Mouse (Mus musculus): Measurements from ENCODE around the gene Magi1. TPM values are rescaled to one million over a fixed set of nuclear protein-coding genes. Genes with fewer than 3 reads are reported as not detected.

The Magi1 gene
- total and polyA plus RNA-seq, 3 experiments: not detected

GRCm38 (mm10) chr6:94273941-94274340 lies 9.8 kb downstream of the Magi1 start:
- Histone ChIP-seq H3K36me3 (ENCODE audit: control insufficient read depth in 1 of 2, insufficient read depth in 2 of 2, low read length in 2 of 2) (no peaks in the 10 kb centered on the region), H3K4me3 (ENCODE audit: control insufficient read depth in 1 of 2, insufficient read depth in 1 of 2, low read depth in 2 of 2, low read length in 2 of 2) (no peak overlapping the region), H3K9me3 (replicated peaks; ENCODE audit: insufficient read depth, low read length) (no peaks in the 10 kb centered on the region), H3K79me2 (ENCODE audit: control insufficient read depth, insufficient read depth, low read length, poor library complexity) (no peaks in the 10 kb centered on the region), H3K4me1 (ENCODE audit: control insufficient read depth in 1 of 2, insufficient read depth in 2 of 2, low read length in 2 of 2) (no peaks in the 10 kb centered on the region), H3K27me3 (ENCODE audit: control insufficient read depth in 1 of 2, insufficient read depth in 2 of 2, low read length in 2 of 2) (no peaks in the 10 kb centered on the region), H3K27ac (ENCODE audit: control insufficient read depth, low read depth, low read length) (no peak overlapping the region), H3K9ac (ENCODE audit: control insufficient read depth, low read depth, low read length, poor library complexity, severe bottlenecking) (no peak overlapping the region)
- TF ChIP-seq MAX (IDR thresholded peaks at IDR 0.05; ENCODE audit: low read length) (no peak), CHD1 (IDR thresholded peaks at IDR 0.05; ENCODE audit: low read depth, low read length) (no peak), NELFE (IDR thresholded peaks at IDR 0.05; ENCODE audit: low read depth, low read length) (no peak), TAL1 (IDR thresholded peaks at IDR 0.05; ENCODE audit: low read length) (no peak), ZMIZ1 (IDR thresholded peaks at IDR 0.05; ENCODE audit: low read depth, low read length) (no peak), POLR2AphosphoS5 (IDR thresholded peaks at IDR 0.05; ENCODE audit: borderline replicate concordance, low read depth, low read length) (no peak)
- DNase-seq (ENCODE audit: low read depth, low spot score): no peak

- TF ChIP-seq ELF1 (IDR thresholded peaks at IDR 0.05; ENCODE audit: low read depth, low read length) (no peak), E2F4 (IDR thresholded peaks at IDR 0.05; ENCODE audit: borderline replicate concordance, low read depth, low read length) (no peak), RCOR1 (IDR thresholded peaks at IDR 0.05; ENCODE audit: low read depth, low read length) (no peak), MYB (IDR thresholded peaks at IDR 0.05; ENCODE audit: low read depth, low read length) (no peak), SIN3A (IDR thresholded peaks at IDR 0.05; ENCODE audit: low read length) (no peak), JUND (IDR thresholded peaks at IDR 0.05; ENCODE audit: low read depth, low read length) (no peak), POLR2AphosphoS2 (IDR thresholded peaks at IDR 0.05; ENCODE audit: low read length) (no peak), GATA1 (IDR thresholded peaks at IDR 0.05; ENCODE audit: low read depth, low read length) (no peak), RAD21 (IDR thresholded peaks at IDR 0.05; ENCODE audit: low read depth, low read length) (no peak)
- H3K27me3 ChIP-seq (ENCODE audit: control insufficient read depth in 1 of 2, insufficient read depth in 2 of 2, low read length in 2 of 2): no peaks in the 10 kb centered on the region
- no peak overlapping the region for H3K27ac ChIP-seq (ENCODE audit: control insufficient read depth, low read depth, low read length)
- no peaks in the 10 kb centered on the region for H3K4me1 ChIP-seq (ENCODE audit: control insufficient read depth in 1 of 2, insufficient read depth in 2 of 2, low read length in 2 of 2)
- no peaks in the 10 kb centered on the region for H3K9me3 ChIP-seq (replicated peaks; ENCODE audit: insufficient read depth, low read length)
- DNase-seq (ENCODE audit: low read depth, low spot score): no peak
- H3K36me3 ChIP-seq (ENCODE audit: control insufficient read depth in 1 of 2, insufficient read depth in 2 of 2, low read length in 2 of 2): no peaks in the 10 kb centered on the region
- H3K9ac ChIP-seq (ENCODE audit: control insufficient read depth, low read depth, low read length, poor library complexity, severe bottlenecking): no peak overlapping the region
- H3K4me3 ChIP-seq (ENCODE audit: control insufficient read depth in 1 of 2, insufficient read depth in 1 of 2, low read depth in 2 of 2, low read length in 2 of 2): no peak overlapping the region
- no peaks in the 10 kb centered on the region for H3K79me2 ChIP-seq (ENCODE audit: control insufficient read depth, insufficient read depth, low read length, poor library complexity)
These were observed 13.7 kb downstream of the Magi1 start for GRCm38 (mm10) chr6:94270001-94270400.

- no peaks in the 10 kb centered on the region for H3K9me3 ChIP-seq (replicated peaks; ENCODE audit: insufficient read depth, low read length)
- no peaks in the 10 kb centered on the region for H3K36me3 ChIP-seq (ENCODE audit: control insufficient read depth in 1 of 2, insufficient read depth in 2 of 2, low read length in 2 of 2)
- no peak for TF ChIP-seq RCOR1 (IDR thresholded peaks at IDR 0.05; ENCODE audit: low read depth, low read length)
- no peak for TF ChIP-seq E2F4 (IDR thresholded peaks at IDR 0.05; ENCODE audit: borderline replicate concordance, low read depth, low read length)
- no peak for TF ChIP-seq ZNF384 (IDR thresholded peaks at IDR 0.05; ENCODE audit: low read depth, low read length)
- TF ChIP-seq MXI1 (IDR thresholded peaks at IDR 0.05; ENCODE audit: low read depth, low read length): no peak
- no peak for TF ChIP-seq UBTF (IDR thresholded peaks at IDR 0.05; ENCODE audit: borderline replicate concordance, insufficient read depth, low read depth, low read length)
- TF ChIP-seq BHLHE40 (IDR thresholded peaks at IDR 0.05; ENCODE audit: borderline replicate concordance, low read depth, low read length): no peak
- no peak for TF ChIP-seq GATA1 (IDR thresholded peaks at IDR 0.05; ENCODE audit: low read depth, low read length)
- no peak for TF ChIP-seq ZKSCAN1 (IDR thresholded peaks at IDR 0.05; ENCODE audit: low read depth, low read length)
- TF ChIP-seq POLR2AphosphoS2 (IDR thresholded peaks at IDR 0.05; ENCODE audit: low read length): no peak
- TF ChIP-seq GABPA (IDR thresholded peaks at IDR 0.05; ENCODE audit: low read depth, low read length): no peak
- no peak for TF ChIP-seq POLR2A (IDR thresholded peaks at IDR 0.05; ENCODE audit: control insufficient read depth in 1 of 2, insufficient read depth in 1 of 2, low read depth in 1 of 2, low read length in 2 of 2, poor library complexity in 1 of 2)
- TF ChIP-seq NRF1 (IDR thresholded peaks at IDR 0.05; ENCODE audit: insufficient read depth, low read depth, low read length, poor library complexity, severe bottlenecking): no peak
- TF ChIP-seq TAL1 (IDR thresholded peaks at IDR 0.05; ENCODE audit: low read length): no peak
- TF ChIP-seq USF2 (IDR thresholded peaks at IDR 0.05; ENCODE audit: borderline replicate concordance in 1 of 2, insufficient read depth in 1 of 2, low read depth in 1 of 2, low read length in 2 of 2): no peak
- TF ChIP-seq TBP (IDR thresholded peaks at IDR 0.05; ENCODE audit: low read depth, low read length): no peak
- TF ChIP-seq SIN3A (IDR thresholded peaks at IDR 0.05; ENCODE audit: low read length): no peak
- TF ChIP-seq MAFK (IDR thresholded peaks at IDR 0.05; ENCODE audit: borderline replicate concordance, low read depth, low read length): no peak
- H3K27me3 ChIP-seq (ENCODE audit: control insufficient read depth in 1 of 2, insufficient read depth in 2 of 2, low read length in 2 of 2): no peaks in the 10 kb centered on the region
- no peak overlapping the region for H3K4me3 ChIP-seq (ENCODE audit: control insufficient read depth in 1 of 2, insufficient read depth in 1 of 2, low read depth in 2 of 2, low read length in 2 of 2)
- no peak for DNase-seq (ENCODE audit: low read depth, low spot score)
- no peak overlapping the region for H3K27ac ChIP-seq (ENCODE audit: control insufficient read depth, low read depth, low read length)
- H3K9ac ChIP-seq (ENCODE audit: control insufficient read depth, low read depth, low read length, poor library complexity, severe bottlenecking): no peak overlapping the region
- no peaks in the 10 kb centered on the region for H3K79me2 ChIP-seq (ENCODE audit: control insufficient read depth, insufficient read depth, low read length, poor library complexity)
- no peaks in the 10 kb centered on the region for H3K4me1 ChIP-seq (ENCODE audit: control insufficient read depth in 1 of 2, insufficient read depth in 2 of 2, low read length in 2 of 2)
These were observed 14.5 kb downstream of the Magi1 start for GRCm38 (mm10) chr6:94269174-94269573.

Measured in MEL (cell line).